Mouse (Mus musculus): ENCODE measurements around the gene Zfp706. TPM values are rescaled to one million over a fixed set of nuclear protein-coding genes. Genes with fewer than 3 reads are reported as not detected.

Zfp706 gene
- total and polyA plus RNA-seq, 3 experiments = 52.0 to 384 (median 285) TPM

DNA sequence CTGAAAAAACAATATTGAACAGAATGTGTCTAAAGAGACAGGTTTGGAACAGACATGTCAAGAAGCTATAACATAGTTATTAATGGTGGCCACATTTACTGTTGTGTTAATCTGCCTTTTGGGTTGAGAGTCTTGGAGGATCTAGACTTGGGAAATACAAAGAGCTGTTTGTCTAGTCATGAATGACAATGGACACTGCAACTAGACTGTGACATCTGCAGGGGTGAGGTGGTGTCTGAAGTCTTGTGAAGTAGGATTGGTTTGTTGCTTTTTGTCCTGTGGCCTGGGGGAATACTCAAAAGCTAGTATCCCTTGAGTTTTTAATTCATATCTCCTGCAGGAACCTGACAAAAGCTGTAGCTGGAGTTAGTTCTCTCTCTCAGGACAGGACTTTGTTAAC is 973 bp upstream of the Zfp706 start:
- Histone ChIP-seq H3K9me3 (replicated peaks; ENCODE audit: low read length) (no peaks in the 10 kb centered on the region), H3K36me3 (replicated peaks in 1 of 2; ENCODE audit: control insufficient read depth in 1 of 2, insufficient read depth in 1 of 2, low read length in 1 of 2) (peaks cover 3 to 20% of the 10 kb centered on the region in 2 experiments), H3K4me2 (ENCODE audit: insufficient read depth, low read depth, poor library complexity, severe bottlenecking) (no peak overlapping the region), H3K4me1 (ENCODE audit: control insufficient read depth in 1 of 2, insufficient read depth in 2 of 2) (peaks cover 0 to 24% of the 10 kb centered on the region in 2 experiments; a peak in 2 of 4 replicates), H3K27me3 (replicated peaks) (no peaks in the 10 kb centered on the region), H3K9ac (ENCODE audit: insufficient read depth, low read depth) (no peak overlapping the region), H3K4me3 (replicated peaks in 1 of 3; ENCODE audit: low read depth in 2 of 3, low read length in 2 of 3, poor library complexity in 1 of 3) (no peak overlapping the region), H3K79me2 (replicated peaks; ENCODE audit: control insufficient read depth, extremely low read depth, insufficient read depth, poor library complexity, severe bottlenecking) (peaks cover 25% of the 10 kb centered on the region), H3K27ac (ENCODE audit: insufficient read depth, low read depth) (no peak overlapping the region)
- no peak for TF ChIP-seq IRF4 (IDR thresholded peaks at IDR 0.05; ENCODE audit: low read depth, low read length)
- in situ Hi-C loops (cut with MboI; ENCODE audit: low pct_ligation_motif_present, low pct_unique_long_range_greater_than_20kb, low sequenced_read_pairs) (no loop called here), dilution Hi-C loops (cut with MboI; ENCODE audit: extremely low pct_ligation_motif_present, extremely low pct_unique_long_range_greater_than_20kb, low sequenced_read_pairs) (no loop called here)
- no peak for DNase-seq (ENCODE audit: extremely low read depth)

DNA sequence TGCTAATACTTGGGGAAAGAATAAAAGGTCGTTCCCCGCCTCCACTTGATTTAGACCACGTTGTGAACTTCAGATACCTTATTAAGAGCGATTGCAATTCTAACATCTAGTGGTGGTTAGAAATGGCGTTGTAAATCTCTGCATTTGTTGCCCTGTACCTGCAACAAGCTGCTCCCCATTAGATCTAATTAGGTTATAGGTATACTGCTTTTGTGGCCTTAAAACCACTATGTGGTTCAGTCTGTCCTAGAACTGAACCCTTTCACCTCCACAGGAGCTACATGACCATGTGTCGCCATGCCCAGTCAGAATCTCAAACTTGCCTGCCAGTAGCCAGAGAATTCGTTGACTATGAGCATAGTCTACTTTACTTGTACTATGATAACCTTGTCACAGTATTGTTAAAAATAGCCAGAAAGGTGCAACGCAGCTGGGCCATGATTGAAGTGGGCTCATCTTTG is 416 bp upstream of the Zfp706 start:
- TF ChIP-seq JUN (IDR thresholded peaks at IDR 0.05; ENCODE audit: insufficient read depth, low read depth, low read length) (no peak), POLR2AphosphoS2 (IDR thresholded peaks at IDR 0.05; ENCODE audit: low read depth, low read length) (peak; percentile 81), MXI1 (IDR thresholded peaks at IDR 0.05; ENCODE audit: low read depth, low read length) (no peak), ZMIZ1 (IDR thresholded peaks at IDR 0.05; ENCODE audit: low read depth, low read length) (no peak), KAT2A (IDR thresholded peaks at IDR 0.05; ENCODE audit: insufficient replicate concordance, low read length) (no peak), SIN3A (IDR thresholded peaks at IDR 0.05; ENCODE audit: low read length) (no peak), EP300 (IDR thresholded peaks at IDR 0.05; ENCODE audit: low read length) (no peak), USF2 (conservative IDR thresholded peaks at IDR 0.05; ENCODE audit: low read depth, low read length) (no peak)
- dilution Hi-C loops (cut with MboI; ENCODE audit: extremely low pct_ligation_motif_present, extremely low pct_unique_long_range_greater_than_20kb, low sequenced_read_pairs) = no loop called here
- Histone ChIP-seq H3K79me2 (replicated peaks; ENCODE audit: control insufficient read depth, extremely low read depth, insufficient read depth, poor library complexity, severe bottlenecking) (peaks cover 31% of the 10 kb centered on the region), H3K36me3 (replicated peaks in 1 of 2; ENCODE audit: control insufficient read depth in 1 of 2, insufficient read depth in 1 of 2, low read length in 1 of 2) (peaks cover 9 to 26% of the 10 kb centered on the region in 2 experiments), H3K4me3 (replicated peaks in 1 of 3; ENCODE audit: low read depth in 2 of 3, low read length in 2 of 3, poor library complexity in 1 of 3) (peak overlapping the region; percentile 81 to 94 (median 83)), H3K4me2 (ENCODE audit: insufficient read depth, low read depth, poor library complexity, severe bottlenecking) (peak overlapping the region; percentile 6; the same call in 1 of the 2 replicates), H3K4me1 (ENCODE audit: control insufficient read depth in 1 of 2, insufficient read depth in 2 of 2) (peaks cover 0 to 29% of the 10 kb centered on the region in 2 experiments; a peak in 3 of 4 replicates), H3K9ac (ENCODE audit: insufficient read depth, low read depth) (peak overlapping the region; percentile 76), H3K9me3 (replicated peaks; ENCODE audit: low read length) (no peaks in the 10 kb centered on the region), H3K27ac (ENCODE audit: insufficient read depth, low read depth) (no peak overlapping the region; the same call in 1 of the 2 replicates), H3K27me3 (replicated peaks) (no peaks in the 10 kb centered on the region)
- in situ Hi-C loops (cut with MboI; ENCODE audit: low pct_ligation_motif_present, low pct_unique_long_range_greater_than_20kb, low sequenced_read_pairs) = no loop called here
- no peak for DNase-seq (ENCODE audit: extremely low read depth)

DNA sequence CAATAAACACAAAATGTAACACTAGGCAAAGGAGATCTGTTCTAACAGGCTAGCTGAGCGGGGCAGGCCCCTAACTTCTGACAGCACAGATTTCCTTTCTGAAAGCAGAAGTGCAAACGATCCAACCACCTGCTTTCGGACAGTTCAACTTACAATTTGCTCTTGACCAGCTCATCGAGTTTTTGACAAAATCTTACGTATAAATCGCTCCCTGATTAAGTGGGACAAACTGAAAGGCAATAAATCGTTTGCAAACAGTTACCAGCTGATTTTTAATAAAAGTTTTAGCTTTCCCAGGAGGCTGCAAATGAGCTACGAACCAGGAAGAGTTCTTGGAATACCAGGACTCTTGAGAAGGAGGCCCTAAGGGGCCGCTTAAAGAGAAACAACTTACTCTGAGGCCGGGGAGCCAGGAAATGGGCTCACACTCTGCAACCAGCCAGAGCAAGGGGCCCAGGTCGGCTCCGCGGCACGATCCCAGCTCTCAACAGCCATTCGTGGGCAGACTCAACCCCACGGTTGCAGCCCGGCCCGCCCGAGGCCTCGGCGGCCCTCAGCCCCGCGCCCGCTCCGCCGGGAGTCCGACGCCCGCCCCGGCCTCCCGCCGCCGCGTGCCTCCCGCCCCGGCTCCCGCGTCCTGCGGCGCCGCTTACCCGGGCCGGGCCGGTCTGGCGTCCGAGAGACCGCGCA is 953 bp downstream of the Zfp706 start:
- no peaks in the 10 kb centered on the region for H3K27me3 ChIP-seq (replicated peaks)
- H3K4me2 ChIP-seq (ENCODE audit: insufficient read depth, low read depth, poor library complexity, severe bottlenecking) = no peak overlapping the region
- H3K9me3 ChIP-seq (replicated peaks; ENCODE audit: low read length) = no peaks in the 10 kb centered on the region
- peak; percentile 90 for DNase-seq (ENCODE audit: extremely low read depth)
- in situ Hi-C loops (cut with MboI; ENCODE audit: low pct_ligation_motif_present, low pct_unique_long_range_greater_than_20kb, low sequenced_read_pairs) (no loop called here), dilution Hi-C loops (cut with MboI; ENCODE audit: extremely low pct_ligation_motif_present, extremely low pct_unique_long_range_greater_than_20kb, low sequenced_read_pairs) (no loop called here)
- peak overlapping the region; percentile 92 for H3K27ac ChIP-seq (ENCODE audit: insufficient read depth, low read depth)
- peaks cover 0 to 39% of the 10 kb centered on the region in 2 experiments; a peak in 3 of 4 replicates for H3K4me1 ChIP-seq (ENCODE audit: control insufficient read depth in 1 of 2, insufficient read depth in 2 of 2)
- peak overlapping the region; percentile 83 to 94 (median 93) for H3K4me3 ChIP-seq (replicated peaks in 1 of 3; ENCODE audit: low read depth in 2 of 3, low read length in 2 of 3, poor library complexity in 1 of 3)
- peaks cover 42% of the 10 kb centered on the region for H3K79me2 ChIP-seq (replicated peaks; ENCODE audit: control insufficient read depth, extremely low read depth, insufficient read depth, poor library complexity, severe bottlenecking)
- H3K36me3 ChIP-seq (replicated peaks in 1 of 2; ENCODE audit: control insufficient read depth in 1 of 2, insufficient read depth in 1 of 2, low read length in 1 of 2) = peaks cover 17 to 39% of the 10 kb centered on the region in 2 experiments
- H3K9ac ChIP-seq (ENCODE audit: insufficient read depth, low read depth) = peak overlapping the region; percentile 99
- TF ChIP-seq MYC (IDR thresholded peaks at IDR 0.05; ENCODE audit: low read depth, low read length) (peak; percentile 91), ELF1 (IDR thresholded peaks at IDR 0.05; ENCODE audit: low read depth, low read length) (0 out of 2 replicates have a peak, but pooled peaks have one; percentile 47), CHD2 (IDR thresholded peaks at IDR 0.05; ENCODE audit: low read length) (peak; percentile 44), HCFC1 (IDR thresholded peaks at IDR 0.05; ENCODE audit: low read depth, low read length) (peak; percentile 23; the same call in 1 of the 2 replicates), MXI1 (IDR thresholded peaks at IDR 0.05; ENCODE audit: low read depth, low read length) (peak; percentile 82), MAX (IDR thresholded peaks at IDR 0.05; ENCODE audit: low read length) (peak; percentile 79; the same call in 1 of the 2 replicates), CTCF (conservative IDR thresholded peaks at IDR 0.05 in 1 of 2, IDR thresholded peaks at IDR 0.05 in 1 of 2; ENCODE audit: low read depth in 2 of 2, low read length in 2 of 2) (no peak), USF1 (IDR thresholded peaks at IDR 0.05; ENCODE audit: low read depth, low read length) (no peak), RCOR1 (conservative IDR thresholded peaks at IDR 0.05; ENCODE audit: low read depth, low read length) (0 out of 2 replicates have a peak, but pooled peaks have one; percentile 47), BHLHE40 (IDR thresholded peaks at IDR 0.05; ENCODE audit: low read depth, low read length) (no peak; the same call in 1 of the 2 replicates), JUND (conservative IDR thresholded peaks at IDR 0.05; ENCODE audit: low read depth, low read length) (0 out of 2 replicates have a peak, but pooled peaks have one; percentile 3), TBP (conservative IDR thresholded peaks at IDR 0.05; ENCODE audit: low read depth, low read length) (peak; percentile 75), SIN3A (IDR thresholded peaks at IDR 0.05; ENCODE audit: low read length) (peak; percentile 98), E2F4 (IDR thresholded peaks at IDR 0.05; ENCODE audit: insufficient replicate concordance, low read depth, low read length) (no peak), POLR2A (IDR thresholded peaks at IDR 0.05; ENCODE audit: low read depth, low read length) (peak; percentile 55), MEF2A (IDR thresholded peaks at IDR 0.05; ENCODE audit: borderline replicate concordance, low read depth, low read length) (peak; percentile 35; the same call in 1 of the 2 replicates), RAD21 (IDR thresholded peaks at IDR 0.05; ENCODE audit: low read depth, low read length) (no peak; the same call in 1 of the 2 replicates), EP300 (IDR thresholded peaks at IDR 0.05; ENCODE audit: low read length) (peak; percentile 95)
